Mouse (Mus musculus) CH12F3 (cell line): ENCODE data around the gene Nkain2.

Experiments used
- in situ Hi-C: fragments of 300-500 bp; cut with MboI; formaldehyde crosslinking; loops from 2 replicates; pipeline ENCODE4 v1.14.3; 2020; ENCODE audit warnings: low sequenced_read_pairs

Gene Nkain2

DNA sequence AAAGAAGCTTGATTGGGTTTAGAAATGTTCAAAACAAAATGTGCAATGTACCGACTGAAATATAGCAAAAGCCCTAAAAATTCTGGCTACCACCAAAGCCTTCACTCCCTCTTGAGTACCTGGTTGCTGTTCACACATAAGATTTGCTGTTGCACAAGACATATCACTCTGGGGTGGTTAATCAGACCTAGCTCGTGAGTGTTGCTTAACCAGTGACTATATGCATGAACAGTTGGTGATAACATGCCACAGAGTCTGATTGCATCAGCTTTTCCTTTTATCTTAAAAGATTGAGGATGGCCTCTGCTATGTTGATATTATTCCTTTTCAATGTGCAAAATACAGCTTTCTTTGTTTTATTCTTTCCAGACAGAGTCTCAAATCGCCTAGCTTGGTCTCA, 1243.0 kb downstream of the Nkain2 start:
- in situ Hi-C loops: no loop called here

DNA sequence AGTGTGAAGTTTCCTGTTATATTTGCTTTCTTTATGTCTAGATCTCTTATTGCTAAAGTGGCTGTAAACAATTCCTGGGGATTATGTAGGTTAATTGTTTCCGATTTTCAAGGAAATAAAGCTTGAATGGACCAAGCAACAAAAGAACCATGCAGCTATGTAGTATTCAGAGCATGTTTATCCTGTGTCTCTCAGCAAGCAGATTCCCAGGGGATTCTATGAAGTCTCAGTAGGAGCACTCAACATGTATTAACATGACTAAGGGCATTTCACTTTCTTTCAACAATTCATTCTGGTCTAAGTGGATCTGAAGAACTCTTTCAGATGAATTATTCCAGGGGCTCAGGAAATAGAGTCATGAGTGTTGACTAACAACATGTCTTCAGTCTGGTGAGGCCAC, 1244.2 kb downstream of the Nkain2 start:
- in situ Hi-C loops: no loop called here
